Mouse (Mus musculus): ENCODE data around the gene Lrrc75b.

- TF ChIP-seq CHD1 (IDR thresholded peaks at IDR 0.05; ENCODE audit: low read depth, low read length) (peak; percentile 93; the same call in 1 of the 2 replicates), CTCF (IDR thresholded peaks at IDR 0.05 in 2 of 3, conservative IDR thresholded peaks at IDR 0.05 in 1 of 3; ENCODE audit: control insufficient read depth in 1 of 3, insufficient read depth in 1 of 3, low read depth in 2 of 3, low read length in 3 of 3, poor library complexity in 1 of 3, severe bottlenecking in 1 of 3) (no peak)
These were observed 42.9 kb downstream of the Lrrc75b start, which contains the start of gene Snrpd3 for GRCm38 (mm10) chr10:75517073-75517757.
